Mouse (Mus musculus) stomach, postnatal 0 days (tissue): Measurements from ENCODE around the gene Tmem120b.

Experiments
- CTCF ChIP-seq: IDR thresholded peaks from 2 replicates; pipeline ENCODE4 v1.5.1; 2016; ENCODE audit warnings: antibody characterized with exemption, low read depth, mild to moderate bottlenecking, moderate library complexity
- EP300 ChIP-seq: optimal IDR thresholded peaks from 2 replicates; pipeline ENCODE3; 2016; ENCODE audit warnings: antibody characterized with exemption

DNA sequence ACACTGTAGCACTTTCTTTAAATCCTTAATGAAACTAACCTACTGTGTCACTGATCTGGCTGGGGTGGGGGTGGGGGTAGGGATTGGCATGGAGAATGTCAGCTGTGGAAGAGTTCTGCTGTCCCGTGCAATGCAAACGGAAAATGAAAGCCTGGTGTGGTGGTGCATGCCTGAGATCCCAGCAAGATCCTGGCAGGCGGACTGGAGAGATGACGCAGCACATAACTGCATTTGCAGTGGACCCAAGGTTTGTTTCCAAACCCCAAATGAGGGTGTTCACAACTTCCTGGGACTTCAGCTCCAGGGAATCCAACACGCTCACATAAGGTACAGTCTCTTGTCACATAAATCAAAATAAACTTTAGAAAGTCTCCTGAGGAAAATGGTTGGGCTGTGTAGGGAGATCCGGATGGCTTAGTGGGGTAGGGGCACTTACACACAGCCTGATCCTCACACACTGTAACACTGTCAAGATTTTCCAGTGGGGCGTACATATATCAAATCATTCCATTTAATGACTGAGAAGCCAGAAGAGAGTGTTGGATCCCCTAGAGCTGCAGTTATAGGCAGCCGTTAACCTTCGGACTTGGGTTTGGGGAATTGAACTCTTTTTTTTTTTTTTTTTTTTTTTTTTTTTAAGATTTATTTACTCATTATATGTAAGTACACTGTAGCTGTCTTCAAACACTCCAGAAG lies 7.4 kb upstream of the Tmem120b start:
- TF ChIP-seq CTCF (no peak), EP300 (no peak)
